Mouse (Mus musculus) spleen, postnatal 10 days (tissue): ENCODE measurements around the gene Bcap29.
"Not testable (repeated sequence)": the region's sequence is repeated elsewhere in the genome, so short reads cannot be mapped to it uniquely, and the experiment has no call there.

Experiments used
- DNase-seq, 2 experiments: peaks; one replicate each; pipeline ENCODE4 v3.0.0; 2021 to 2022; ENCODE audit warnings: low spot score in 2 of 2

Bcap29 gene

GRCm38 (mm10) chr12:31578691-31579476 is 55.6 kb downstream of the Bcap29 start:
- DNase-seq: no peak

DNA sequence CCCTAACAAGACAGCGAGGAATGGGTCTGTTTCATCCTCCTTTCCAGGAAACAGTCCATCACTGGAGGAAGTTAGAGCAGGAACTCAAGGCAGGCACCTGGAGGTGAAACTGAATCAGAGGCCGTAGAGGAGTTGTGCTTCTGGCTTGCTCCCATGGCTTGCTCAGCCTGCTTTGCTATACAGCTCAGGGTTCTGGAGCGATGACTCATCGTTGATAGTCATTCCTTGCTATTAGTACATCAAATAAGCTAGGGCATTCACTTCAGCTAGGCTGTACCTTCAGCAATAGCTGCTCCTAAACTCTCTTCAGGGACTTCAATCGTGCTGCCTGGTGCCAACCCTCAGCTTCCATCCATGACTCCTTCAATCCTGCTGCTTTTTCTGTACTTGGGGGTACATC is 60.0 kb downstream of the Bcap29 start:
- no peak for DNase-seq

- no peak for DNase-seq
Measured at GRCm38 (mm10) chr12:31569784-31570183, 64.7 kb downstream of the Bcap29 start.

- no peak for DNase-seq
Measured at GRCm38 (mm10) chr12:31568661-31569060, 65.8 kb downstream of the Bcap29 start.

DNA sequence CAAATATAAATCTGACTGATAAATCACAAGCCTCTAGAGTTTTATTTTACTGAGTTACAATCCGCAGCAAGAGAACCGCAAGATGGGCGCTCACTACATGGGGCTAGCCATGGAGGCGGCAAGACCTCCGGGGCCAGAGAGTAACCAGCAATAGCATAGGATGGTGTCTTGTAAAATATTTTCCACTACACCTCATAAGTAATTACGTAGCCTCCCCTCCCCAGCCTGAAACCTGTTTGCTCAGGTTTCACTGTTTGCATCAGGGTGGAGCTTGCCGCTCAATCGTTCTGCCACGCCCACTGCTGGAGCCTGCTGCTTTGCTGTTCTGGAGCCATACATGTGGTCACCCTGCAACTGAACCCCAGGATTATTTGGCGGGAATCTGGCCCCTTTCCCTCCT is 66.9 kb downstream of the Bcap29 start:
- not testable (repeated sequence) for DNase-seq

DNA sequence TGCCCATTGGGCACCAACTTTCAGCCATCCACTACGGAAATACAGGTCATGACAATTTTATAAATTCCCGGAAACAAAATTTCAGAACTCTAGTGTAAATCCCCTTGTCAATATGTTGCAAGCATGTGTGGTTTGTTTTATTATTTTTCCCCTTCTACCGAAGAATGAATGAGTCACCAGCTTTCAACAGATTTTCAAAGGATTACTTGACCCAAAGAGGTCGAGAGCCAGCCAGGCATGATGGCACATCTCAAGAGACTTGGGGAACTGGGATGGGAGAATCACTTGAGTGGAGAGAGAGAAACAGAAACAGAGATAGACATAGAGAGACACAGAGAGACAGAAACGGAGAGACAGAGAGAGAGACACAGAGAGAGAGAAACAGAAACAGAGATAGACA is 73.7 kb downstream of the Bcap29 start:
- DNase-seq: no peak

GRCm38 (mm10) chr12:31560002-31560401 is 74.5 kb downstream of the Bcap29 start:
- DNase-seq: no peak

DNA sequence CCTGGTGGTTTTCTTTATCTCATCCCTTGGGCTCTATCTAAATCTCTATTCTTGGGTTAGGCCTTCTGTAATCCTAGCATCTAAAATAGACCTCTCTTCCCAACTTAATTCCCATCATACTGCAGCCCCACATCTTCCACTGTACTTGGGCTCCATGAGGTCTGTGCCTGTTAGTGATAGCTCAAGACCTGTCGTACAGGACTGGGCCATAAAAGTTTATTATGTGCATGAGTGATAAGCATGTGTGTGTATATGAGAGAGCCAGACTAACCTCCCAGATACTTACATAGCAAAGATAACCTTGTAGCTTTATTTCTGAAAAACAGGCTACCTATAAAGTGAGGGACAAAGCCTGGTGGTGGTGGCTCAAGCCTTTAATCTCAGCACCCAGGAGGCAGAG is 80.1 kb downstream of the Bcap29 start:
- DNase-seq: no peak

GRCm38 (mm10) chr12:31551252-31551651 is 83.2 kb downstream of the Bcap29 start:
- no peak for DNase-seq

- no peak for DNase-seq
Measured at GRCm38 (mm10) chr12:31546061-31546460, 88.4 kb downstream of the Bcap29 start.

- no peak for DNase-seq
Measured at GRCm38 (mm10) chr12:31545219-31545618, 89.2 kb downstream of the Bcap29 start.

DNA sequence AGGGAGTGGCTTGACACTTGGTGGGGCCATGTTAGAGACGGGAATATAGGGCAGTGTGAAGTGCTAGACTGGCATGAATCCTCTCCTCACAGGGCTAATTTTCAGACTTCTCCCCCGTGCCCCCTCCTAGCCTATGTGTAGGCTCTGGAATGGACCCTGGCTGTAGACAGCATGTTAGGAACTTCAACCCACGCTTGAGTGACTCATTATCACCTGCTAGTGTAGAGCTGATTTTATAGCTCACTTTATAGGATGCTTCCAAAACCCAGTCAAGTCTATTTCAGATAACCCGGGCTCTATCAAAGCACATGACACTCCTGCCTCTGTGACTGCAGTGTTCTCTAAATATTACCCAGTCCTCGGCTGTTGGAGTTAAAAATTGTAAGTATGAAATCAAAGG is 92.9 kb downstream of the Bcap29 start:
- no peak for DNase-seq
